In genomic region chr7:80628708-80629183, GRCm38 (mm10) we compare ENCODE assay signal across 8 mouse cellular contexts. TPM values are rescaled to one million over a fixed set of nuclear protein-coding genes. Genes with fewer than 3 reads are reported as not detected.
DNase-seq lines count a peak whose midpoint lies in the region; ATAC-seq and TF ChIP-seq lines count a peak whose summit lies in the region.

No protein-coding gene starts in this region.

- 68% methylated on average over 8 of the region's 8 CpGs for WGBS in forebrain, embryonic 13.5 days
- WGBS in forebrain, embryonic 12.5 days, result 76% methylated on average over 8 of the region's 8 CpGs
- WGBS in heart, embryonic 14.5 days, result 34% methylated on average over 8 of the region's 8 CpGs
- 3% methylated on average over 8 of the region's 8 CpGs for WGBS in large intestine, adult 2 months
- 23% methylated on average over 8 of the region's 8 CpGs for WGBS in lung, embryonic 14.5 days
- WGBS in spleen, adult 2 months, result 10% methylated on average over 8 of the region's 8 CpGs

- peak; percentile 80 for DNase-seq in MEL-GATA-1-ER (ENCODE audit: extremely low read depth, low read depth)
- peak; percentile 91 to 92 for DNase-seq in cerebellum, postnatal 36 days
- peak; percentile 78 for DNase-seq in large intestine, adult 2 months (ENCODE audit: low read depth, low spot score)
- peak; percentile 83 for DNase-seq in lung, embryonic 14.5 days
- peak in 1 of 2 experiments; percentile 53 for DNase-seq in spleen, adult 2 months (ENCODE audit: low read depth in 1 of 2, low spot score in 2 of 2)

- TF ChIP-seq POLR2A in spleen, adult 2 months (IDR thresholded peaks at IDR 0.05; ENCODE audit: low read depth, low read length), result no peak

- no peak overlapping the region for H3K9ac ChIP-seq in forebrain, embryonic 13.5 days
- H3K9ac ChIP-seq in forebrain, embryonic 12.5 days, result no peak overlapping the region
- H3K9ac ChIP-seq in heart, embryonic 14.5 days (ENCODE audit: low read length), result no peak overlapping the region; the same call in 1 of the 2 replicates
- H3K9ac ChIP-seq in lung, embryonic 14.5 days, result no peak overlapping the region

- no peak overlapping the region for H3K4me3 ChIP-seq in forebrain, embryonic 13.5 days
- H3K4me3 ChIP-seq in forebrain, embryonic 12.5 days (replicated peaks), result no peak overlapping the region
- no peak overlapping the region for H3K4me3 ChIP-seq in heart, embryonic 14.5 days (ENCODE audit: control insufficient read depth in 1 of 2, insufficient read depth in 1 of 2, low read depth in 1 of 2, low read length in 2 of 2)
- H3K4me3 ChIP-seq in lung, embryonic 14.5 days (ENCODE audit: low read depth, low read length), result no peak overlapping the region
- H3K4me3 ChIP-seq in spleen, adult 2 months (ENCODE audit: extremely low read depth, insufficient read depth, insufficient read length), result no peak overlapping the region

- H3K27ac ChIP-seq in forebrain, embryonic 13.5 days, result no peak overlapping the region
- no peak overlapping the region for H3K27ac ChIP-seq in forebrain, embryonic 12.5 days
- peak overlapping the region; percentile 38 to 66 for H3K27ac ChIP-seq in heart, embryonic 14.5 days (replicated peaks in 1 of 2; ENCODE audit: control insufficient read depth in 1 of 2, insufficient read depth in 1 of 2, low read depth in 2 of 2, low read length in 2 of 2)
- peak overlapping the region; percentile 79 for H3K27ac ChIP-seq in lung, embryonic 14.5 days (ENCODE audit: low read depth)
- peak overlapping the region; percentile 83 for H3K27ac ChIP-seq in spleen, adult 2 months (ENCODE audit: insufficient read depth, low read length)

- no peak overlapping the region for H3K4me2 ChIP-seq in forebrain, embryonic 13.5 days
- H3K4me2 ChIP-seq in forebrain, embryonic 12.5 days, result no peak overlapping the region
- H3K4me2 ChIP-seq in heart, embryonic 14.5 days (ENCODE audit: low read length), result no peak overlapping the region; the same call in 1 of the 2 replicates
- H3K4me2 ChIP-seq in lung, embryonic 14.5 days, result peak overlapping the region; percentile 37

- H3K4me1 ChIP-seq in forebrain, embryonic 13.5 days, result peaks cover 8% of the 10 kb centered on the region; the same call in 1 of the 2 replicates
- peaks cover 5% of the 10 kb centered on the region; the same call in 1 of the 2 replicates for H3K4me1 ChIP-seq in forebrain, embryonic 12.5 days
- H3K4me1 ChIP-seq in heart, embryonic 14.5 days (ENCODE audit: control insufficient read depth in 2 of 2, insufficient read depth in 2 of 2, low read length in 2 of 2), result peaks cover 5 to 15% of the 10 kb centered on the region in 2 experiments; a peak in 3 of 4 replicates
- H3K4me1 ChIP-seq in lung, embryonic 14.5 days (ENCODE audit: insufficient read depth), result peaks cover 23% of the 10 kb centered on the region
- H3K4me1 ChIP-seq in spleen, adult 2 months (ENCODE audit: control insufficient read depth, insufficient read depth, insufficient read length), result peaks cover 14% of the 10 kb centered on the region; the same call in 1 of the 2 replicates

- H3K9me3 ChIP-seq in forebrain, embryonic 13.5 days (replicated peaks), result no peaks in the 10 kb centered on the region
- H3K9me3 ChIP-seq in forebrain, embryonic 12.5 days, result no peaks in the 10 kb centered on the region
- H3K9me3 ChIP-seq in heart, embryonic 14.5 days (ENCODE audit: control insufficient read depth, low read length), result no peaks in the 10 kb centered on the region
- no peaks in the 10 kb centered on the region for H3K9me3 ChIP-seq in lung, embryonic 14.5 days (ENCODE audit: low read depth, low read length)

- no peak for TF ChIP-seq CTCF in lung, embryonic 14.5 days (IDR thresholded peaks at IDR 0.05; ENCODE audit: low read depth)
- TF ChIP-seq CTCF in spleen, adult 2 months (IDR thresholded peaks at IDR 0.05; ENCODE audit: extremely low read depth, insufficient read depth, insufficient read length, insufficient replicate concordance), result no peak

- ATAC-seq in forebrain, embryonic 13.5 days, result peak; percentile 59; the same call in 1 of the 2 replicates
- ATAC-seq in forebrain, embryonic 12.5 days (ENCODE audit: low FRiP score), result no peak
- peak; percentile 68 for ATAC-seq in heart, embryonic 14.5 days (ENCODE audit: insufficient number of reproducible peaks, insufficient read depth, low FRiP score, low read depth)
- peak; percentile 78 for ATAC-seq in lung, embryonic 14.5 days (ENCODE audit: insufficient read depth)

- no peaks in the 10 kb centered on the region for H3K27me3 ChIP-seq in forebrain, embryonic 13.5 days
- no peaks in the 10 kb centered on the region for H3K27me3 ChIP-seq in forebrain, embryonic 12.5 days
- no peaks in the 10 kb centered on the region for H3K27me3 ChIP-seq in heart, embryonic 14.5 days (ENCODE audit: control insufficient read depth, insufficient read depth, low read length)
- no peaks in the 10 kb centered on the region for H3K27me3 ChIP-seq in lung, embryonic 14.5 days (ENCODE audit: insufficient read depth, low read length)
- no peaks in the 10 kb centered on the region for H3K27me3 ChIP-seq in spleen, adult 2 months (ENCODE audit: control insufficient read depth, insufficient read depth, low read length)

- no peaks in the 10 kb centered on the region for H3K36me3 ChIP-seq in forebrain, embryonic 13.5 days (ENCODE audit: poor library complexity, severe bottlenecking)
- no peaks in the 10 kb centered on the region for H3K36me3 ChIP-seq in forebrain, embryonic 12.5 days (replicated peaks)
- H3K36me3 ChIP-seq in heart, embryonic 14.5 days (ENCODE audit: control insufficient read depth, insufficient read depth, low read length), result peaks cover 14% of the 10 kb centered on the region; the same call in 1 of the 2 replicates
- H3K36me3 ChIP-seq in lung, embryonic 14.5 days (ENCODE audit: insufficient read depth), result 0 out of 2 replicates have a peak, but pooled peaks cover 3% of the 10 kb centered on the region
- no peaks in the 10 kb centered on the region for H3K36me3 ChIP-seq in spleen, adult 2 months (ENCODE audit: control insufficient read depth, insufficient read depth, low read length)

RNA-seq across cellular contexts. Expression of gene Crtc3, which starts 59.9 kb away (rescaled TPM):
- 10.3 and 11.5 TPM in 2 replicates for polyA plus RNA-seq in forebrain, embryonic 13.5 days (2015; fragmentation: Nextera tagmentation; extraction: Ambion mirVana)
- 12.3 and 12.6 TPM in 2 replicates for polyA plus RNA-seq in forebrain, embryonic 12.5 days (2016; fragmentation: Nextera tagmentation; extraction: Ambion mirVana)
- polyA plus RNA-seq in heart, embryonic 14.5 days (2014; fragmentation: Nextera tagmentation; extraction: Ambion mirVana), result 16.2 and 18.5 TPM in 2 replicates
- 7.2 and 9.3 TPM in 2 replicates for polyA plus RNA-seq in large intestine, adult 2 months (2012; rRNA removed)
- 27.5 and 28.0 TPM in 2 replicates for polyA plus RNA-seq in lung, embryonic 14.5 days (2014; fragmentation: Nextera tagmentation; extraction: Ambion mirVana)
- polyA plus RNA-seq in spleen, adult 2 months (2012; rRNA removed), result 19.1 and 21.3 TPM in 2 replicates

Comparison
In these comparisons a context has a peak if more than half of its experiments do, and no peak if none do; other contexts are left out.
1. H3K27ac ChIP-seq: peak in heart, embryonic 14.5 days (2 of 2), lung, embryonic 14.5 days (single experiment) and spleen, adult 2 months (single experiment); none in forebrain, embryonic 13.5 days (single experiment) and forebrain, embryonic 12.5 days (single experiment).